8 mouse cellular contexts compared by ENCODE assay signal in the genomic region with DNA sequence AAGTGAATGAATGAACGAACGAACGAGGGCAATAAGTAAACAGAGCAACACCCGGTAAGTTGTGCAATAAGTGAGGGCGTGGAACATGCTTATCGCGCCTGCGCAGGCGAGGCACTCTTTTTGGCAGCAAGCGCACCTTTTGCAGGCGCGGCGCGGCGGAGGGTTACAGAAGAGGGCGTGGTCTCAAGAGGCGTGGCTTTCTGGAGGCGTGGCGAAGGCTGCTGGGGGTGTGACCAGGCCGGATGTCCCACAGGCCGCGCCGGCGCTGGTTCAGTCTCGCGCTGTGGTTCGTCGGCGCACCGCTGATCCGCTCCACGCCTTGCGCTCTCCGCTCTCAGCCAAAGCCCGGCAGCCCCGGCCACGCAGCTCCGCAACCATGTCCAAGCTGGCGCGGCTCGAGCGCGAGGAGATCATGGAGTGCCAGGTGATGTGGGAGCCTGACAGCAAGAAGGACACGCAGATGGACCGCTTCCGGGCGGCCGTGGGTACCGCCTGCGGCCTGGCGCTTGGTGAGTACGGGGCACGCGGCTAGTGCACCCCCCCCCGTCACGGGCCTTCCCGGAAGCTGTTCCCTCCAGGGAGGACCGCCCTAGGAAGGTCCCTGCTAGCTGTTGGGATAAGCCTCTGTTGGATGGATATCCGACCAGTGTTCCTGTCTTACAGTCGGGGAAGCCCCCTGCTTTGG. TPM values are rescaled to one million over a fixed set of nuclear protein-coding genes. Genes with fewer than 3 reads are reported as not detected.
DNase-seq lines count a peak whose midpoint lies in the region; ATAC-seq lines count a peak whose summit lies in the region.

A gene (plus strand): TSS at position 214 of the 685 bp plus-strand sequence.

- H3K27ac ChIP-seq in brown adipose tissue, adult 24 weeks (replicated peaks; ENCODE audit: low read depth, low read length) = peak within 1 kb of the TSS; percentile 12; the same call in 1 of the 2 replicates
- H3K27ac ChIP-seq in heart, embryonic 13.5 days (replicated peaks) = peak within 1 kb of the TSS; percentile 40
- peak within 1 kb of the TSS; percentile 93 for H3K27ac ChIP-seq in liver, embryonic 12.5 days
- peak within 1 kb of the TSS; percentile 82 for H3K27ac ChIP-seq in stomach, embryonic 15.5 days

- no peaks in the 10 kb centered on the region for H3K27me3 ChIP-seq in heart, embryonic 13.5 days (replicated peaks)
- H3K27me3 ChIP-seq in liver, embryonic 12.5 days (replicated peaks) = no peaks in the 10 kb centered on the region
- no peaks in the 10 kb centered on the region for H3K27me3 ChIP-seq in stomach, embryonic 15.5 days (replicated peaks)

- H3K9ac ChIP-seq in heart, embryonic 13.5 days = peak within 1 kb of the TSS; percentile 88
- peak within 1 kb of the TSS; percentile 87 for H3K9ac ChIP-seq in liver, embryonic 12.5 days
- peak within 1 kb of the TSS; percentile 63 for H3K9ac ChIP-seq in stomach, embryonic 15.5 days

- peak within 1 kb of the TSS; percentile 64 for H3K4me3 ChIP-seq in brown adipose tissue, adult 24 weeks (ENCODE audit: insufficient read depth, low read depth, low read length)
- peak within 1 kb of the TSS; percentile 80 for H3K4me3 ChIP-seq in heart, embryonic 13.5 days
- H3K4me3 ChIP-seq in liver, embryonic 12.5 days = peak within 1 kb of the TSS; percentile 88
- peak within 1 kb of the TSS; percentile 70 for H3K4me3 ChIP-seq in stomach, embryonic 15.5 days (replicated peaks)

- H3K4me2 ChIP-seq in heart, embryonic 13.5 days = peak within 1 kb of the TSS; percentile 93
- peak within 1 kb of the TSS; percentile 99 for H3K4me2 ChIP-seq in liver, embryonic 12.5 days
- peak within 1 kb of the TSS; percentile 72 for H3K4me2 ChIP-seq in stomach, embryonic 15.5 days

- peak; percentile 99 for DNase-seq in CD4-positive, CD25-positive, alpha-beta regulatory T cell, adult 2 months (ENCODE audit: low read depth, low spot score)
- peak; percentile 49 for DNase-seq in fat pad, adult 2 months (ENCODE audit: extremely low read depth, low read depth, low spot score)
- DNase-seq in kidney, postnatal 10 days = peak; percentile 98
- DNase-seq in natural killer cell, adult 2 months (ENCODE audit: low spot score in 2 of 2) = peak; percentile 97 to 98

- no peaks in the 10 kb centered on the region for H3K36me3 ChIP-seq in heart, embryonic 13.5 days
- H3K36me3 ChIP-seq in liver, embryonic 12.5 days = peaks cover 16% of the 10 kb centered on the region; the same call in 1 of the 2 replicates
- H3K36me3 ChIP-seq in stomach, embryonic 15.5 days = no peaks in the 10 kb centered on the region

- no peaks in the 10 kb centered on the region for H3K9me3 ChIP-seq in heart, embryonic 13.5 days
- no peaks in the 10 kb centered on the region for H3K9me3 ChIP-seq in liver, embryonic 12.5 days (replicated peaks)
- no peaks in the 10 kb centered on the region for H3K9me3 ChIP-seq in stomach, embryonic 15.5 days

- WGBS in heart, embryonic 13.5 days = 0% methylated on average over 60 of the region's 60 CpGs
- WGBS in liver, embryonic 12.5 days (ENCODE audit: insufficient replicate concordance) = under 1% methylated on average over 56 of the region's 60 CpGs
- under 1% methylated on average over 60 of the region's 60 CpGs for WGBS in stomach, embryonic 15.5 days

- ATAC-seq in heart, embryonic 13.5 days (ENCODE audit: extremely low read depth, insufficient number of reproducible peaks, low FRiP score, low TSS enrichment) = peak; percentile 88
- peak; percentile 90 for ATAC-seq in liver, embryonic 12.5 days
- ATAC-seq in stomach, embryonic 15.5 days (ENCODE audit: insufficient read depth, low FRiP score, low read depth) = peak; percentile 91

- H3K4me1 ChIP-seq in brown adipose tissue, adult 24 weeks (ENCODE audit: control insufficient read depth, insufficient read depth, insufficient read length, low read length) = peaks cover 14% of the 10 kb centered on the region
- H3K4me1 ChIP-seq in heart, embryonic 13.5 days = peaks cover 21% of the 10 kb centered on the region
- peaks cover 42% of the 10 kb centered on the region for H3K4me1 ChIP-seq in liver, embryonic 12.5 days
- H3K4me1 ChIP-seq in stomach, embryonic 15.5 days = peaks cover 24% of the 10 kb centered on the region

RNA-seq across cellular contexts. Expression of the gene that starts here (rescaled TPM):
- 151 and 265 TPM in 2 replicates for polyA plus RNA-seq in brown adipose tissue, adult 24 weeks (2012; ENCODE audit: insufficient read depth, insufficient read length, missing spikeins)
- 13.0 and 15.3 TPM in 2 replicates for polyA plus RNA-seq in heart, embryonic 13.5 days (2015; fragmentation: Nextera tagmentation; extraction: Ambion mirVana)
- 24.7 and 25.1 TPM in 2 replicates for polyA plus RNA-seq in liver, embryonic 12.5 days (2016; fragmentation: Nextera tagmentation; extraction: Ambion mirVana)
- 58.8 and 61.4 TPM in 2 replicates for polyA plus RNA-seq in stomach, embryonic 15.5 days (2015; fragmentation: Nextera tagmentation; extraction: Ambion mirVana)

Comparison
In these comparisons a context has a peak if more than half of its experiments do, and no peak if none do; other contexts are left out.
1. Peak in every context shown above with its lines: DNase-seq, ATAC-seq, H3K4me3 ChIP-seq and H3K27ac ChIP-seq.
2. DNase-seq: peak in every context shown above with its lines; median percentile 99 in CD4-positive, CD25-positive, alpha-beta regulatory T cell, adult 2 months; 98 in kidney, postnatal 10 days; 98 in natural killer cell, adult 2 months; 49 in fat pad, adult 2 months.
3. H3K27ac ChIP-seq: peak in every context shown above with its lines; median percentile 93 in liver, embryonic 12.5 days; 82 in stomach, embryonic 15.5 days; 40 in heart, embryonic 13.5 days; 12 in brown adipose tissue, adult 24 weeks.